Mouse (Mus musculus): ENCODE data around the gene Irf2bp2.

Irf2bp2 gene

DNA sequence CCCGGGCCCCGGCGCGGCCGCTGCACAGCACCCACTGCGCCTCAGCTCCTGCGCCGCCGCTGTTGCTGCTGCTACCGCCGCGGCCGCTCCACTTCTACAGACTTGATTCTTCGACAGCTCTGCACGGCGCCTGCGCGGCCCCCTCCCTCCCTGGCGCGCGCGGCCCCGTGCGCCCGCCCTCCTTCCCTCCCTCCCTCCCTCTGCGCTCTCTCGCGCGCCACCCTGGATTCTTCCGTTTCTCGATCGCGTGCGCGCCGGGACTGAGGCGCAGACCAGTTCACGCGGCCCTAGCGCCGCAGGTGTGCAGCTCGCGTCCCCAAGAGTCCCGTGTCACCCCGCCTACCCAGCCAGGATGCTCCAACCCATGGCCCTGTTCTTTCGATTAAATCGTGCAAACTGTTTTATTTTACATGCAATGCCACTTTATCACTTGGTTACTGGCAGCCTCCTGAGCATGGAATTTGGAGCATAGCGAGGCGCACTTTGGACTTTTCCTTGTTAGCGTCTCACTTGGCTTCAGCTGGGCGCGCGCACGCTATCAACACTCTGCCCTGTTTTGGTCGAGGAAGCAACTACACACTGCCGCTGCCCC, at the start of gene Irf2bp2:
Gene Irf2bp2 (minus strand): TSS at position 98 of the 592 bp plus-strand sequence.
- DNase-seq: peak; percentile 88

DNA sequence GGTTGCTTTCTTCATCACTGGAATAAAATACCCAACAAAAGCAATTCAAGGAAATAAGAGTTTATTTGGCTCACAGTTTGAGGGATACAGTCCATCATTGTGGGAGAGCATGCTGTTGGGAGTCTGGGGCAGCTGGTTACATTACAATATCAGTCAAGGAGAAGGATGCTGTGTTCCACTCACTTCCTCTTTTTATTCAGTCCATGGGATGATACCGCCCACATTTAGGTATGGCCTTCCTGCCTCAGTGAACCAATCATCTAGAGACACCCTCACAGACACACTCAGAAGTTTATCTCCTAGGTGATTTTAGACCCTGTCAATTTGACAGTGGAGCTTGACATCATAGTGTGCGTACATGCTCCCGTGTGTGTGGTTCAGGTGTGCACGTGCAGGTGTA, 48.9 kb upstream of the Irf2bp2 start:
- no peak for DNase-seq

DNA sequence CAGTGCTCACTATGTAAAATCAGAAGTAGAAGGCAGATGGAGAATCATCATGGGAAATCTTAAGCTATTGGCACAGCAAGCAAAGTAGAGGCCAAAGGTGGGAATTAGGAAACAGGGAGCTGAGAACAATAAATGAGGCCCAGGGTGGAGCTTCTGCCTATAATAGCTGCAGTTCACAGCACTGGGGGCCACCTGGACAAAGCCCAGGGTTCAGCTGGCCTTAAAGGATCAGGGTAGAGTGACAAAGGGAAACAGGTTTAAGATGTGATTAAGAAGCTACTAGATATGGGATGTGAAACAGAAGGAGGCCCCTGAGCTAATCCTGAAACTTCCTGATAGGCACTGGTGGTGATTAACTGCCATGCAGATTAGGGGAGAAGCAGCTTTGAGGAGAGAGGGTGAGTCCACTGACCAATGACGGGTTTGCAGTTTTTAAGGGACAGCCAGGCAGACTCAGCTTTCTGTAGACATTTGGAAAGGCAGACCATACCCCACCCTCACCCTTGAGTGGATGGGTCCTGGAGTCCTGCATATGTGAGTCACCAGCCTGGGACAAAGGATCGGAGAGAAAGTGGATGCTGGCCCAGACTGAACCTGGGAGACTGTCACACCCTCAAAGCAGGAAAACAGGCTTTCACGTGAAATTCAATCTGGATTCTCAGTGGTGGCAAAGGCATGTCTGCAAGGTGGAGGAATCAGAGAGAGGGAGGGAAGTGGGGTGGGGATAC, 47.9 kb upstream of the Irf2bp2 start:
- DNase-seq: no peak

DNA sequence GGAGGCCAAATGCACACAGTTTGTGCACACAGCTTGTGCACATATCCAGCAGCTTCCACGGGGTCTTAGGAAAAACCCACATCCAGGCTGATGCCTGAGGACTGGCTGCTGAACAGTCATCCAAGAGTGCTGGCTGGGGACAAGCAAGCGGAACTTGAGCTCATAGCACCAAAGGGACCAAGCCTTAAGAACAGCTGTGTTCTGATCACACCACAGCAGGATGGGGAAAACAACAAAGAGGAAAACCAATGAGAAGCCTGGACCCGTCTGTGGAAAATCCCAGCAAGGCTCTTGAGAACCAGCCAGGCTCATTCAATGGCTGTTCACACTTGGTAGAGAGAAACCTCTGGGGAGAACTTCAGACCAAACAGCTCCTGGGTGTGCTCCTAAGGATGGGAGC, 45.4 kb upstream of the Irf2bp2 start:
- no peak for DNase-seq

DNA sequence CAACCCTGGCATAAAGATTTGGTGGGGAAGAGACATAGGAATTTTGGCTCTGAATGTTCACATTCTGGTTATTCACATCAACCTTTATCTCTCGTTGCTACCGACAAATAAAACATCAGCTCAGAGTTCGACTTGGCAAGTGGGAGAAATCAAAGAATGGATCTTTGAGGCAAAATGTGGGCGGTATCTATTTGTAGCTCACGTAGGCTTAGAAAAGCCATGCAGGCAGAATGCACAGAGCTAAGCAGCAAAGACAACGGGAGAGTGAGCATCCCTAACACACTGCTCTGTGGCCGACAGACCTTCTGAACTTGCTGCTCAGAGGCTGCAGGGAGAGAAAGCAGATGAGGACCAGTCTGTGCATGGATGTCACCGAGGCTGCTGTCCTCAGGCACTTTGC, 44.2 kb upstream of the Irf2bp2 start:
- no peak for DNase-seq

DNA sequence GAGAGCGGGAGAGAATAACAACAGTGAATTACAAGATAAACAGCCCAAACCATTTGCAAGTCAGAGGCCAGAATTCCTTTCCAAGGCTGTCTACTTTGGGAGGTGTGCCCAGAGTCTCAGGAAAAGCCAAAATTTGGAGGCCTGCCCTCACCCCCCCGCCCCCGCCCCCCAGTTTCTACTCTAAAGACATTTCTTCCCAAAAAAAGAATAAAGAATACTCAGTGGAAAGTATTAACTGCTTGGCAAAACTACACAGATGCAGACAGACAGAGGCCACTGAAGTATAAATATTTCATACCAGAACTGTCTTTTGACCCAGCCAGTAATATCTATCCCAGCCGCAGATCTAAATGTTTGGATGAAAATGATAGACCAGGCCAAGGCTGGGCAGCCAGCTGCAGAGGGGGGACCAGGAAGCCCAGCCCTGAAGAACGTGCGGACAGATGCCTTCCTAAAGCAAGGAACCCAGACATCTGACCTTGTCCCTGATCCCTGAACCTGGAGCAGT, 40.8 kb upstream of the Irf2bp2 start:
- DNase-seq: no peak

DNA sequence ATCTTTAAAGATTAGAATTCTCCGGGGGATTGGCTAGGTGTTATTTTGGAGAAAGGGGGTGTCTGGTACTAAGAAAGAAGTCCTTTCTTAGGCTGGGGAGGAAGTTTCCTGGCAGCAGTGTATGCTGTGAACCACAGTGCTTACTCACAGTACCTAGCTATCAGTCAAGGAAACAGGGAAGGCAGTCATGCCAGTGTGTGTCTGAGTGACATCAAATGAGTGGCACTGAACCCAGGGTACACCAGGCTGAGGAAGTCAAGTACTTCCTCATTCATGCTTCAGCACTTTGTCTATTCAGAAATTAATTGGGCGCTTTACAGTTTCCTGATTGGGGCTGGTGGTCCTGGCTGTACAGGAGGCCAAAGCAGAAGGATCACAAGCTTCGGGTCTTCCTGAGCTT, 34.8 kb upstream of the Irf2bp2 start:
- DNase-seq: no peak

DNA sequence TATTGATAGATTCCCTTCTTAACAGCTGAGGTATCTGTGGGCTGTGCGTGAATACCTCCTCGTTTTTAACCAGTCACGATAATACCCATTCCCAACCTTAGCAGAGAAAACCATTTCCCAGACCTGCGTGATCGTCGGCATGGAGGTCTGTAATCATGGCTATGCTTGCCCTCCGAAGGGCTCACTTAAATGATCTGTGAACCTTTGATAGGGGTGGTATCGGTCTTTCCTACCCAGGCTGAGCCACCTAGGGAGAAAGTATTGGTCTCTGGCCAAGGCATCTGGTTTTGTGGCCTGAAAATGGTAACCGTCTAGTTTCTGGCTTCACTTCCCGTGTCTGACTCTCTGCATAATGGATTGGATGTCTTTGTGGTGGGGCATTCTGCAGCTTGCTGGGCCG, 32.6 kb upstream of the Irf2bp2 start:
- DNase-seq: no peak

DNA sequence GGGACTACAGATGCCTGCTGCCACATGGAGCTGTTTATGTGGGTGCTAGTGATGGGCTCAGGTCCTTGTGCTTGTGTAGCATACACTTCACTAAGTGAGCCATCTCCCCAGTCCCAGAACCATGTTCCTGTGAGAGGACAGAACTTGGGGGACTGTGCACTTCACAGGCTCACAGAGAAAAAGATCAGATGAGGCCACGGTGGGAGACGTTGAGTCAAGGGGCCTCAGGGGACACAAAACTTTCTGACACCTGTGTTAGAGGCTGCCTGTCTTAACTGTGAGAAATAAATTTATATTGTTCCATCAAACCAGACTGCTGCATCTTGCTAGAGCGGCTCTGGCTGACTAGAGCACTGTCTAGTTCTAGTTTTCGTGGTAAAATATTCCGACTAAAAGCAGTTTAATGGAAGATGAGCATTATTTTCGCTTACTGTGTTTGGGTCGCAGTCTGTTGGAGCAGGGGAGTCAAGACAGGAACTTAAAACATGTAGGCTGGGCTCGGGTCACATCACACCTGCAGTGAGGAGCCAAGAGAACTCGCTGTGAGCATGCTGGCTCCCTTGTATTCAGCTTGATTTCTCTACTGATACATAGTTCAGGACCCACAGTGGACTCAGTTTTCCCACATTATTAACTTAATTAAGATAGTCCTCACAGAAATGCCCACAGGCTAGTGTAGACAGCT, 28.5 kb upstream of the Irf2bp2 start:
- no peak for DNase-seq

DNA sequence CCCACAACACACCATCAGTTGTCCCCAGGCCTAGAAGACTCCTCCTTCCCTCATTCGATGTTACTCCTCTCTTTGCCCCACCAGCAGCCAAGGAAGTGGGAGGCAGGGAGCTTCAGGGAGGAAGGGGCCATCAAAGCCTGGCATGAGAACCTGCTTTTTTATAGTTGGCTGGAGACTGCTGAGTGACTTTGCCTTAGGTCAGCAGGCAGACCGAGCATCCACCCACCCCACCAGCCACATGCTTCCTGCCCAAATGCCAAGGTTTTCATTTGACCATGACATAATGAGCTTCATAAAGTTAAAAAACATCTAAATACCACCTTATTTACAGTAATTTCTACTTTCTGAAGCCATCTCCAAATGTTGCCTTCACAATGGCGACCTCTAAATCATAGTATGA, 26.9 kb upstream of the Irf2bp2 start:
- DNase-seq: no peak

DNA sequence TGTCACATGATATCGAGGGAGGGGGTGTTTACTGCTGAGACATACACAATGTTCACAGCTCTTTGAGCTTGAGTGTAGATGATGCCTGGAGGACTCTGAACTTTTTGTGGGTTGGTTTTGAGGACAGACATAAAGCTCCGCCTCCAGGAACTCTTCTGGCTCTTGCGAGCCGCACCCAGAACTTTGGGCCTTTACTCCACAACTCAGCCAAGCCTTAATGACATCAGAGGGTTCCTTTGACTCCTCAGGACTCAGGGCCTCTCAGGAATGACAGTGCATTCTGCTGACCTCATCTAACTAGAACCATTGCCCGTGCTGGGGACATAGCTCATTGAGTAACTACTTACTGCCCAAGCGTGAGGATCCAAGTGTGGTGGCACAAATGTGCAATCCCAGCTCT, 25.7 kb upstream of the Irf2bp2 start:
- no peak for DNase-seq

DNA sequence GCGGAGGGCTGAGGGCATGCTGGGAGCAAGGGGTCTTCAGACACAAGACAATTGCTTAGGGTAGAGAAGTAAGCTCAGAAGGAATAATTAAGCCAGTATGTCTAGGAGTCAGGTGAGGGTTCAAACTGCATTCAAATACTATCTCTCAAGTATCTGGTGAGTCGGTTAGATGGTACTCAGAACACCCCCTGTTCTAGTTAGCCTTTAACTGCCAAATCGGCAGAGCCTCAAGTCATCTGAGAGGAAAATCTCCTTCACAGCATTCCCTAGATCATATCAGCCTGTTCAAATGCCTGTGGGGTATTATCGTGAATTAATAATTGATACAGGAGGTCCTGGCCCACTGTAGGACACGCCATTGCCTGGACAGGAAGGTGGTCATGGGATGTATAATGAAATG, 23.9 kb upstream of the Irf2bp2 start:
- DNase-seq: no peak

DNA sequence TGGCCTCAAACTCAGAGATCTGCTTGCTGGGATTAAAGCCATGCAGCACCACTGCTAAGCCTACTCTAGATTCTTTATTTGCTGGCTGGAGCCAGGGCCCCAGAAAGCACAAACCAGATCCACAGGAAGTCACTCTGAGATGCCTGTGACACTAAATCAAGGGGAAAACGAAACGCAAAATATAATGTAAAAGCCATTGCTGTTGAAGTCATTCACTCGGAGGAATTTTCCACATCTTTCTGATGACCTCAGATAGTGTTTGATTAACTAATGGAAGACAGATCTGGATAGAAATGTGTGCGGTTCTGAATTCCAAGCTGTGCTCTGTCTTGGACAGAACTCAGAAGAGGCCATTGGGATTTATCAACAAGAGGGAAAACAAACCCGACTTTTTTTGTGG, 22.9 kb upstream of the Irf2bp2 start:
- DNase-seq: no peak

DNA sequence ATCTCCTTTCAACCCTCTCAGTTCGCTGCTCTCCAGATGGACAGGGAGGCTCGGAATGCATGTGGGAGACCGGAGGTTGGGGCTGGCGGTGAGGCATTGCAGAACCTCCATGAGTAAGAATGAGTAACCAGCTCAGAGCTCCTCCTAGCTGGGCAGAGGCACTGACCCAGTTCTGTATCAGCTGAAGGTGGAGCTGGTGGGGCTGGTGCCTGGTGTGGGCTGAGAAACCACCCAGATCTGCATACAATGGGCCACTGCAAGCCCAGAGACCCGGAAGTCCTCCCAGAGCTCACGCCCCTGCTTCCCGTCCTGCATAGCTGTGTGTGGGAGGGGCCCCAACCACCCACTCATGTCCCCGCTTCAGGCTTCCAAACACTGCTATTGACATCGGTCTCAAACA, 22.0 kb upstream of the Irf2bp2 start:
- DNase-seq: peak; percentile 81 to 83

DNA sequence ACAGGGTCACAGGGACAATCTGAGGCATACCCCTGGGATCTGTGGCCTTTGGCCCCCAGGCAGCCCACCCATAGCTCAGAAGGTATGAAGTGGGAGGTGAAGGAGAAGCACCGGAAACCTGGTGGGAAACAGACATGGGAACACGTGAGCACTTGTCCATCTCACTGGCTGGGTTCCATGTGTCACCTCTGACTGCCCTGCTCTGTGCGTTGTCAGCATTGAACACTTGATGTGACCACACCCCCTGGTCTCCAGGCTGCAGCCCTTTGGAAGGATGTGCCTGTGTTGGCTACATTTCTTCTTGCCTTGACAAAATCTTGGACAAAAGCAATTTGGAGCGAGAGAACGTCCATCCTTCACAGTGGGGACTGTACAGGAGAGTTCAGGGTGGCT, 20.9 kb upstream of the Irf2bp2 start:
- DNase-seq: no peak

DNA sequence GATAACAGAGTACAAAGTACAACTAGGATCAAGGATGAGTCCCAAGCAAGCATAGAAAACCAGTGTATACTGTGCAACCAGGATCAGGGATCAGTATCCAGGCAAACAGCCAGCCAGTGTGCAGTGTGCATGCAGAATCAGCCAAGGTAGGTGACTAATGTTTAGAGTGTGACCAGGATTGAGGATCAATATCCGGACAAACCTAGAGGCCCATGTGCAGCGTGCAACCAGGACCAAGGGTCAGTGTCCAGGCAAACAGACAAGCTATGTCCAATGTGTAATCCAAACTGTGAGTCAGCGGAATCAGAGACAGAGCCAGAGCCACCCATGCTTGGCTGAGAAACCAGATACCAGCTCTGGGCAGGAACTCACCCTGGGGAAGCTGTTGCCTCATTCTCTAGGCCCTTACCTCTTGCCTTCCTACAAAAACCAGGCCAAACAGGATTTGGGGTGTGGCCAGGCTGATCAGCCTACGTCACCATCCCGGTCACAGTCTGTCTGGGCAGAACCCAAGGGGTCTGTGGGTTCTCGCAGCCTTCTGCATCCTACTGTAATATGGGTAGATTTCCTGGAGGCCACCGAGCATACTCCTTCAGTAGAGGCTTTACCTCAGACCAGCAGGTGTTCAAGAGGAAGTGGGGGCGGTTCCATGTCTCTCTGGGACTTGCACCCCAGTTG, 20.4 kb upstream of the Irf2bp2 start:
- peak; percentile 82 to 88 for DNase-seq

DNA sequence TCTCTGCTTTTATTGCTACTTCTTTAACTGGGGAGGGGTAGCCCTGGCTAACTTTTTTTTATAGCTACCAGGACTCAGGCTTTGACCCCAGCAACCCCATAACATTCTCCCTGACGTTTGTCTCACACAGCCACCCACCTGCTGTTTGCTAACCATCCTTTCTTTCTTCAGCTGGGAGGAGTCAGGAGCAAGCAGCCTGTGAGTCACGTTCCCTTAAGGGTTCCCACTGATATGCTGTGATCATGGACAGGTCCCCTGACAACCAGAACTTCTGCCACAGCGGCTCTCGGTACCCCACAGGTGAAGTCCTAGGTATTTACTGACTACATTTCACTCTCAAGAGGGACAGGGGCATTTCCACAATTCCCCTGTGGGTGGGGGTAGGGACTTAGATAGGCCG, 19.4 kb upstream of the Irf2bp2 start:
- DNase-seq: no peak

DNA sequence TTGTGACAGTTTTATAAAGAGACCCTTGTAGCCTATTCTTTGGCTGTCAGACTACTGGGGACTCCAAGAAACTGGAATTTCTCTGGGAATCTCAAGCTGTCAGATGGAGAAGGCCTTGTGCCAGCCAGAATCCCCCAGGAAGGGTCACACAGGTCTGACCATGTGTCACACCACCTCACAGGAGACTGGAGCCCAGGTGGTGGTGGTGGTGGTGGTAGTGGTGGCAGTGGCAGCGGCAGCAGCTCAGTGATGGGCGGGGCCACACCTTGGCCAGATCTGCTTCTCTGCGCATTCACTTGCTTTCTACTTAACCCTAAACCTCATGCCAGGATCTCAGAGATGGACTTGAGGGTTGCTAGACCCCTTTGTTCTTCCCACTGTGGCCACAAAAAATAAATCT, 19.0 kb upstream of the Irf2bp2 start:
- DNase-seq: no peak

DNA sequence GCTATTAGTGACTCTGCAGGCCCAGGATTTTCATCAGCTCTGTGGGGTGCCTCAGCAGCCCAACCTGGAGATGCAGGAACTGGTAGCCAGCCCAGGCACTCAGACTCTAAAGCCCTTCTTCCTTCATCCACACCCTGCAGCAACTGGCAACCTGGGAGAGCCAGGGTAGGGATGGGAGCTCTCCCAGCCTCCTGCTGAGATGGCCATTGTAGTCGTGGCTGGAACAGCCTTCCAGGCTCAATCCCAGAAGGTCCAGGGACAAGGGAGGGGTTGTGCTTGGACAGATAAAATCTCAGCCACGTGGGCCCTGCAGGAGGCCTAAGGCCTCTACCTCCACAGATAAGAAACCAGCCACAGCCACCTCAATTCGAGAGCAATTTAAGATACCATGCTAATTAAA, 16.9 kb upstream of the Irf2bp2 start:
- no peak for DNase-seq

DNA sequence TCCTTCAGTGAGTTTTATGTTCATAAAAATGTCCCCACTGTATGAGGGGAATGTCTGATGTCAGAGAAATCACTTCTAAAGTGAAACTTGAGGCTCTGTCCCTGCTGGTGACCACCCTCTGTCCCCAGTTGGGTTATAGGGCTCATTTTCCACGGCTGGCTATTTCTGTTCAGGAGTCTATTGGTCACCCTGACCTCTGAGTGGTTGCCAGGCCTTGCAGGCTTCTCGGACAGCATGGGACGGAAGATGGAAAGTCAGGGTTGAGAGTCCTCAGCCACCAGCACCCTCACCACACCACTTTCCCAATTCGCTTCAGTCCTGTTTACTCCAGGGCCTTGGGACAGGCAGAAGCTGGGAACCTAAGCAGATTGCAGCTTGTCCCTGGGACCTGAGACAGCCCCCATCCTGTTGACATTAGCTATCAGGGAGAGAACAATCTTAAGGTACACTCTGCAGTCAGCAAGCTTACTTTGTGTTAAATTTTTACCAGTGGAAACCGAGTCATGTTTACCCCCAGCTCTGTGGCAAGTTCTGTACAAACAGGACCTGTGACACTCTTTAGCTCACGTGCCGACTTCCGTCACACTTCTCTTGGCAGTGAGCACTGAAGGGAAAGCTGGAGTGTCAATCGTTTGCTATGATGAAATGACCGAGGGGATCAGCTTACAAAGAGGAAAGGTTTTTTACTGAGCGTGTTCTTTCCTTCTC, 15.9 kb upstream of the Irf2bp2 start:
- no peak for DNase-seq

DNA sequence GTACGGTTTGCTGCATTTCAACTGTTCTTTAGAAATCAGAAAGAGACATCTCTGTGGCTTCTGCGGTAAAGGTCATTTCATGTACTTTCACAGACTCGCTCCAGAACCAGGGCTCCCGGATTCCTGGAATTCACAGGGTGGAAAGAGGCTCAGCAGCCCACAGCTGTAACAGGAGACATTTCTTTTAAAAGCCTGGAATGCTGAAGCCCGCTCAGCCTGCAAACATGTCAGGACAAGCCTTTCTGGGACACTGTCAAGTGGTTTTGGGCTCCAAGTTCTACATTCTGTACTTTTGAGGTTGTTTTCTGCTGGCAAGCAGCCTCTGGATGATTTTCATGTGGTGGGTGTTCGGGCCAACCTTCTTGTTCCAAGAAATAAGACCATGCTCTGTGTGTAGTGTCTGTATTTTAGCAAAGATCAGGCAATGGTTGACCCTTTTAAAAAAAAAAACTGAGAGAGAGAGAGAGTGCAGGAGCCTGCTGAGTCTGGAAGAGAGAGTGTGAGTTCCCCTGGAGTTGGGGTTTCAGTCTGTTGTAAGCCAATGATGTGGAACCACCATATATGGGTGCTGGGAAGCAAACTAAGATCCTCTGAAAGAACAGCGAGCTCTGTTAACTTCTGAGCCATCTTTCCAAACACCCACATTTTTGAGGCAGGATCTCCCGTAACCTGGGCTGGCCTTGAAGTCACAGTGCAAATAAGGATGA, 9.6 kb upstream of the Irf2bp2 start:
- peak; percentile 56 to 59 for DNase-seq

DNA sequence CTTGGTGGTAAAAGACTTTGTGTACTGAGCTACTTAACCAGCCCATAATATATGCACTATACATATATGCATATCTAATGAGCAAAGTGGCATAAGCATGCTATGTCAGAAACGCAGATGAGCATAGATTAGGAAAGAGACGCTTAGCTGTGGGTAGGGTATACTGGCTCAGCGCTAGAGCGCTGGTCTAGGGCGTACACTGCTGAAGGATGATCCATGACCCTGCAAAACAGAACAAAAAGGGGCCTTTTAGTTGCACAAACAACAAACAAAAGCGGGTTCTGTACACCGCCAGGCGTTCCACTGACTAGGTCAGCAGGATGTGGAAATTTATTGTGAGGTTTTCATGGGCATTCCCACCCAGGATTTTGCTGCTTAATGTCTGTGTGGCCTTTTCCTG, 8.9 kb upstream of the Irf2bp2 start:
- DNase-seq: no peak

Measured in kidney, adult 8-10 months (tissue).